Mouse (Mus musculus) MEL (cell line): ENCODE measurements at regions not wholly inside any gene's neighbourhood (a gene's known extent, or its start where the extent isn't known, plus 50 kb on each side); places are given as distances from the start of the nearest gene placed in this dataset.

ENCODE experiments used
- DNase-seq: peaks from one replicate; pipeline ENCODE4 v3.0.0; 2011; ENCODE audit warnings: low read depth, low spot score
- H3K27ac ChIP-seq: 2 replicates; pipeline ENCODE4 v1.5.1; 2012; ENCODE audit warnings: low read depth, mild to moderate bottlenecking, control low read depth, low read length, moderate library complexity; ENCODE audit not compliant: control insufficient read depth
- H3K27me3 ChIP-seq, 2 experiments: fragments of 150-350 bp in 1 of 2; sonication (generic) in 1 of 2; 2 replicates each; pipeline ENCODE4 v1.6.1; 2012; ENCODE audit warnings: low read length in 2 of 2, mild to moderate bottlenecking in 2 of 2, improper control_type of control experiment in 1 of 2, moderate library complexity in 1 of 2; ENCODE audit not compliant: insufficient read depth in 2 of 2, control insufficient read depth in 1 of 2
- H3K36me3 ChIP-seq, 2 experiments: 2 replicates each; pipeline ENCODE4 v1.6.1; 2012 to 2014; ENCODE audit warnings: low read length in 2 of 2, improper control_type of control experiment in 1 of 2, inconsistent platforms in 1 of 2, mild to moderate bottlenecking in 1 of 2; ENCODE audit not compliant: insufficient read depth in 2 of 2, control insufficient read depth in 1 of 2
- H3K4me1 ChIP-seq, 2 experiments: fragments of 150-350 bp in 1 of 2; sonication (generic) in 1 of 2; 2 replicates each; pipeline ENCODE4 v1.6.1; 2012; ENCODE audit warnings: low read length in 2 of 2, improper control_type of control experiment in 1 of 2, mild to moderate bottlenecking in 1 of 2; ENCODE audit not compliant: insufficient read depth in 2 of 2, control insufficient read depth in 1 of 2
- H3K4me3 ChIP-seq, 2 experiments: fragments of 150-350 bp in 1 of 2; sonication (generic) in 1 of 2; 2 replicates each; pipeline ENCODE4 v1.5.1; 2012; ENCODE audit warnings: low read depth in 2 of 2, low read length in 2 of 2, mild to moderate bottlenecking in 2 of 2, moderate library complexity in 2 of 2, control low read depth in 1 of 2, improper control_type of control experiment in 1 of 2; ENCODE audit not compliant: control insufficient read depth in 1 of 2, insufficient read depth in 1 of 2
- H3K79me2 ChIP-seq: 2 replicates; pipeline ENCODE4 v1.6.1; 2012; ENCODE audit warnings: mild to moderate bottlenecking, low read length, moderate library complexity; ENCODE audit not compliant: control insufficient read depth, poor library complexity, insufficient read depth
- H3K9ac ChIP-seq: 2 replicates; pipeline ENCODE4 v1.6.1; 2012; ENCODE audit warnings: low read depth, mild to moderate bottlenecking, control low read depth, low read length, moderate library complexity; ENCODE audit not compliant: control insufficient read depth, poor library complexity, severe bottlenecking
- H3K9me3 ChIP-seq: fragments of 150-350 bp; sonication (generic); replicated peaks from 2 replicates; pipeline ENCODE4 v1.6.1; 2012; ENCODE audit warnings: mild to moderate bottlenecking, low read length, improper control_type of control experiment, moderate library complexity; ENCODE audit not compliant: insufficient read depth
- BHLHE40 ChIP-seq: IDR thresholded peaks from 2 replicates; pipeline ENCODE4 v1.6.1; 2012; ENCODE audit warnings: low read depth, mild to moderate bottlenecking, inconsistent platforms, low read length, improper control_type of control experiment, borderline replicate concordance
- CHD2 ChIP-seq: IDR thresholded peaks from 2 replicates; pipeline ENCODE4 v1.6.1; 2011; ENCODE audit warnings: low read length, improper control_type of control experiment
- E2F4 ChIP-seq: IDR thresholded peaks from 2 replicates; pipeline ENCODE4 v1.6.1; 2011; ENCODE audit warnings: low read depth, low read length, improper control_type of control experiment, borderline replicate concordance
- ELF1 ChIP-seq: IDR thresholded peaks from 2 replicates; pipeline ENCODE4 v1.6.1; 2014; ENCODE audit warnings: low read depth, mild to moderate bottlenecking, inconsistent platforms, low read length, improper control_type of control experiment, moderate library complexity
- EP300 ChIP-seq, 2 experiments: IDR thresholded peaks; 2 replicates each; pipeline ENCODE4 v1.6.1; 2011; ENCODE audit warnings: improper control_type of control experiment in 2 of 2, low read length in 2 of 2, low read depth in 1 of 2, mild to moderate bottlenecking in 1 of 2
- GABPA ChIP-seq: IDR thresholded peaks from 2 replicates; pipeline ENCODE4 v1.6.1; 2012; ENCODE audit warnings: low read depth, mild to moderate bottlenecking, inconsistent platforms, low read length, improper control_type of control experiment, moderate library complexity
- GATA1 ChIP-seq: IDR thresholded peaks from 2 replicates; pipeline ENCODE4 v1.6.1; 2011; ENCODE audit warnings: low read depth, low read length, improper control_type of control experiment
- HCFC1 ChIP-seq: IDR thresholded peaks from 2 replicates; pipeline ENCODE4 v1.6.1; 2012; ENCODE audit warnings: low read depth, mild to moderate bottlenecking, inconsistent platforms, low read length, improper control_type of control experiment, moderate library complexity
- MAZ ChIP-seq: IDR thresholded peaks from 2 replicates; pipeline ENCODE4 v1.6.1; 2012; ENCODE audit warnings: low read depth, mild to moderate bottlenecking, inconsistent platforms, low read length, improper control_type of control experiment
- MYB ChIP-seq: IDR thresholded peaks from 2 replicates; pipeline ENCODE4 v1.6.1; 2011; ENCODE audit warnings: mild to moderate bottlenecking, low read depth, low read length, improper control_type of control experiment
- TAL1 ChIP-seq: IDR thresholded peaks from 2 replicates; pipeline ENCODE4 v1.6.1; 2012; ENCODE audit warnings: mild to moderate bottlenecking, inconsistent platforms, low read length, moderate library complexity, mixed read lengths
- TBP ChIP-seq: IDR thresholded peaks from 2 replicates; pipeline ENCODE4 v1.8.0; 2011; ENCODE audit warnings: low read depth, low read length, improper control_type of control experiment
- UBTF ChIP-seq: IDR thresholded peaks from 2 replicates; pipeline ENCODE4 v1.6.1; 2012; ENCODE audit warnings: low read depth, mild to moderate bottlenecking, inconsistent platforms, low read length, improper control_type of control experiment, moderate library complexity, borderline replicate concordance; ENCODE audit not compliant: insufficient read depth
- USF1 ChIP-seq: IDR thresholded peaks from 2 replicates; pipeline ENCODE4 v1.6.1; 2014; ENCODE audit warnings: low read depth, mild to moderate bottlenecking, inconsistent platforms, low read length, improper control_type of control experiment, moderate library complexity
- USF2 ChIP-seq, 2 experiments: IDR thresholded peaks; 2 replicates each; pipeline ENCODE4 v1.6.1; 2011 to 2012; ENCODE audit warnings: improper control_type of control experiment in 2 of 2, low read length in 2 of 2, borderline replicate concordance in 1 of 2, inconsistent platforms in 1 of 2, low read depth in 1 of 2, mild to moderate bottlenecking in 1 of 2; ENCODE audit not compliant: insufficient read depth in 1 of 2
- ZMIZ1 ChIP-seq: IDR thresholded peaks from 2 replicates; pipeline ENCODE4 v1.6.1; 2012; ENCODE audit warnings: low read depth, mild to moderate bottlenecking, inconsistent platforms, low read length, improper control_type of control experiment, moderate library complexity
- ZNF384 ChIP-seq: IDR thresholded peaks from 2 replicates; pipeline ENCODE4 v1.6.1; 2012; ENCODE audit warnings: low read depth, mild to moderate bottlenecking, inconsistent platforms, low read length, improper control_type of control experiment

- Histone ChIP-seq H3K9ac (no peak overlapping the region), H3K4me3 (no peak overlapping the region), H3K9me3 (no peaks in the 10 kb centered on the region), H3K27me3 (no peaks in the 10 kb centered on the region), H3K4me1 (no peaks in the 10 kb centered on the region), H3K27ac (no peak overlapping the region), H3K36me3 (no peaks in the 10 kb centered on the region), H3K79me2 (no peaks in the 10 kb centered on the region)
- no peak for DNase-seq
- TF ChIP-seq MAZ: no peak
- TF ChIP-seq USF1: no peak
- TF ChIP-seq EP300 (IDR thresholded peaks at IDR 0.05; ENCODE audit: low read depth in 1 of 2, low read length in 2 of 2): no peak
- TF ChIP-seq ZMIZ1: no peak
- TF ChIP-seq E2F4: no peak
- TF ChIP-seq USF2 (IDR thresholded peaks at IDR 0.05; ENCODE audit: borderline replicate concordance in 1 of 2, insufficient read depth in 1 of 2, low read depth in 1 of 2, low read length in 2 of 2): no peak
- no peak for TF ChIP-seq TBP
- TF ChIP-seq TAL1: no peak
- TF ChIP-seq MYB: no peak
- TF ChIP-seq GATA1: no peak
These were observed 162.3 kb upstream of the Eci2 start for GRCm38 (mm10) chr13:35189028-35189711.

- no peaks in the 10 kb centered on the region for H3K79me2 ChIP-seq
- no peak overlapping the region for H3K4me3 ChIP-seq
- H3K9me3 ChIP-seq: no peaks in the 10 kb centered on the region
- no peak overlapping the region for H3K27ac ChIP-seq
- no peak overlapping the region for H3K9ac ChIP-seq
- H3K27me3 ChIP-seq: no peaks in the 10 kb centered on the region; a peak in 1 of 4 replicates
- DNase-seq: no peak
- TF ChIP-seq UBTF: no peak
- no peak for TF ChIP-seq HCFC1
- no peak for TF ChIP-seq BHLHE40
- TF ChIP-seq GABPA: no peak
- TF ChIP-seq ELF1: no peak
- no peak for TF ChIP-seq GATA1
- no peak for TF ChIP-seq CHD2
- no peak for TF ChIP-seq ZNF384
- TF ChIP-seq, all 39 proteins: peak for 0
- no peaks in the 10 kb centered on the region for H3K36me3 ChIP-seq
- H3K4me1 ChIP-seq: no peaks in the 10 kb centered on the region
These were observed 175.2 kb upstream of the Eci2 start for GRCm38 (mm10) chr13:35202069-35202468.
